Comparison of ENCODE assay signal across 13 mouse cellular contexts in genomic region chr10:117669449-117670090, GRCm38 (mm10). TPM values are rescaled to one million over a fixed set of nuclear protein-coding genes. Genes with fewer than 3 reads are reported as not detected.
A peak's percentile ranks its signal among the peaks of the same experiment; 100 is the strongest.
DNase-seq lines count a peak whose midpoint lies in the region; ATAC-seq lines count a peak whose summit lies in the region.
"Had no signal": no experiment of that assay in that cellular context is flagged by ENCODE, and none has a peak within 500 bp of the region (broad histone marks: within the 10 kb centered on the region; RNA-seq: fewer than 3 reads in every experiment).

No protein-coding gene starts in this region.

- ATAC-seq in hindbrain, embryonic 12.5 days (ENCODE audit: low FRiP score), result 0 out of 2 replicates have a peak, but pooled peaks have one; percentile 32
- no peak for ATAC-seq in lung, embryonic 15.5 days (ENCODE audit: borderline replicate concordance, extremely low read depth, low FRiP score, low TSS enrichment)
- peak; percentile 53; the same call in 1 of the 2 replicates for ATAC-seq in embryonic facial prominence, embryonic 13.5 days (ENCODE audit: insufficient number of reproducible peaks, insufficient read depth, low FRiP score, low TSS enrichment, low read depth)
- ATAC-seq in neural tube, embryonic 12.5 days (ENCODE audit: low FRiP score, low read depth), result 0 out of 2 replicates have a peak, but pooled peaks have one; percentile 21
- ATAC-seq: forebrain, embryonic 16.5 days had no signal

- H3K4me3 ChIP-seq in hindbrain, embryonic 12.5 days, result no peak overlapping the region
- no peak overlapping the region for H3K4me3 ChIP-seq in hindbrain, embryonic 10.5 days
- no peak overlapping the region for H3K4me3 ChIP-seq in lung, embryonic 15.5 days
- H3K4me3 ChIP-seq in embryonic facial prominence, embryonic 13.5 days, result no peak overlapping the region
- H3K4me3 ChIP-seq in neural tube, embryonic 12.5 days, result no peak overlapping the region
- H3K4me3 ChIP-seq: heart, embryonic 13.5 days; myocyte had no signal

- H3K9ac ChIP-seq in hindbrain, embryonic 12.5 days, result no peak overlapping the region
- H3K9ac ChIP-seq in lung, embryonic 15.5 days, result no peak overlapping the region
- H3K9ac ChIP-seq in embryonic facial prominence, embryonic 13.5 days, result no peak overlapping the region
- H3K9ac ChIP-seq in neural tube, embryonic 12.5 days, result no peak overlapping the region
- H3K9ac ChIP-seq: heart, embryonic 13.5 days had no signal

- H3K4me2 ChIP-seq in hindbrain, embryonic 12.5 days (replicated peaks), result no peak overlapping the region
- no peak overlapping the region for H3K4me2 ChIP-seq in lung, embryonic 15.5 days
- H3K4me2 ChIP-seq in embryonic facial prominence, embryonic 13.5 days, result no peak overlapping the region
- no peak overlapping the region for H3K4me2 ChIP-seq in neural tube, embryonic 12.5 days (replicated peaks)
- H3K4me2 ChIP-seq: heart, embryonic 13.5 days had no signal

- H3K36me3 ChIP-seq in hindbrain, embryonic 12.5 days, result no peaks in the 10 kb centered on the region
- no peaks in the 10 kb centered on the region for H3K36me3 ChIP-seq in hindbrain, embryonic 10.5 days
- H3K36me3 ChIP-seq in lung, embryonic 15.5 days, result no peaks in the 10 kb centered on the region
- no peaks in the 10 kb centered on the region for H3K36me3 ChIP-seq in embryonic facial prominence, embryonic 13.5 days
- H3K36me3 ChIP-seq in neural tube, embryonic 12.5 days, result no peaks in the 10 kb centered on the region
- H3K36me3 ChIP-seq: heart, embryonic 13.5 days had no signal

- 66% methylated on average over 10 of the region's 10 CpGs for WGBS in hindbrain, embryonic 12.5 days
- 70% methylated on average over 10 of the region's 10 CpGs for WGBS in hindbrain, embryonic 10.5 days
- 62% methylated on average over 10 of the region's 10 CpGs for WGBS in lung, embryonic 15.5 days
- WGBS in embryonic facial prominence, embryonic 13.5 days, result 41% methylated on average over 10 of the region's 10 CpGs
- WGBS in neural tube, embryonic 12.5 days, result 45% methylated on average over 10 of the region's 10 CpGs

- peaks cover 3% of the 10 kb centered on the region; the same call in 1 of the 2 replicates for H3K4me1 ChIP-seq in hindbrain, embryonic 12.5 days
- peaks cover 6% of the 10 kb centered on the region; the same call in 1 of the 2 replicates for H3K4me1 ChIP-seq in hindbrain, embryonic 10.5 days (replicated peaks)
- H3K4me1 ChIP-seq in lung, embryonic 15.5 days, result peaks cover 16% of the 10 kb centered on the region
- peaks cover 36% of the 10 kb centered on the region for H3K4me1 ChIP-seq in embryonic facial prominence, embryonic 13.5 days
- 0 out of 2 replicates have a peak, but pooled peaks cover 6% of the 10 kb centered on the region for H3K4me1 ChIP-seq in neural tube, embryonic 12.5 days

- H3K9me3 ChIP-seq in hindbrain, embryonic 12.5 days (replicated peaks), result no peaks in the 10 kb centered on the region
- no peaks in the 10 kb centered on the region for H3K9me3 ChIP-seq in hindbrain, embryonic 10.5 days
- no peaks in the 10 kb centered on the region for H3K9me3 ChIP-seq in lung, embryonic 15.5 days
- H3K9me3 ChIP-seq in embryonic facial prominence, embryonic 13.5 days, result no peaks in the 10 kb centered on the region
- H3K9me3 ChIP-seq in neural tube, embryonic 12.5 days, result no peaks in the 10 kb centered on the region
- H3K9me3 ChIP-seq: heart, embryonic 13.5 days had no signal

- H3K27ac ChIP-seq in hindbrain, embryonic 12.5 days, result no peak overlapping the region
- H3K27ac ChIP-seq in hindbrain, embryonic 10.5 days, result no peak overlapping the region
- H3K27ac ChIP-seq in lung, embryonic 15.5 days, result 0 out of 2 replicates have a peak overlapping the region, but pooled peaks have one; percentile 6
- peak overlapping the region; percentile 64 for H3K27ac ChIP-seq in embryonic facial prominence, embryonic 13.5 days
- no peak overlapping the region for H3K27ac ChIP-seq in neural tube, embryonic 12.5 days
- H3K27ac ChIP-seq: heart, embryonic 13.5 days had no signal

- DNase-seq in hindbrain, embryonic 10.5 days (ENCODE audit: low spot score), result no peak
- DNase-seq in lung, adult 18-20 months, result no peak
- DNase-seq in spleen, adult 12 weeks (ENCODE audit: low spot score), result no peak
- DNase-seq in cerebellum, adult 8-10 months, result no peak
- DNase-seq: cerebellum, adult 18-20 months; thymus, postnatal 4 days had no signal

- no peaks in the 10 kb centered on the region for H3K27me3 ChIP-seq in hindbrain, embryonic 12.5 days
- H3K27me3 ChIP-seq in hindbrain, embryonic 10.5 days (ENCODE audit: insufficient read depth, poor library complexity, severe bottlenecking), result no peaks in the 10 kb centered on the region
- H3K27me3 ChIP-seq in lung, embryonic 15.5 days, result no peaks in the 10 kb centered on the region
- no peaks in the 10 kb centered on the region for H3K27me3 ChIP-seq in embryonic facial prominence, embryonic 13.5 days
- no peaks in the 10 kb centered on the region for H3K27me3 ChIP-seq in neural tube, embryonic 12.5 days (replicated peaks)

RNA-seq across cellular contexts. Expression of gene Cpm, which starts 40.3 kb away (rescaled TPM):
- 6.0 and 7.8 TPM in 2 replicates for polyA plus RNA-seq in hindbrain, embryonic 12.5 days (2016; fragmentation: Nextera tagmentation; extraction: Ambion mirVana)
- polyA plus RNA-seq in hindbrain, embryonic 10.5 days (2016; fragmentation: Nextera tagmentation; extraction: Ambion mirVana), result 5.9 and 6.0 TPM in 2 replicates
- polyA plus RNA-seq in lung, embryonic 15.5 days (2015; fragmentation: Nextera tagmentation; extraction: Ambion mirVana), result 41.8 and 49.3 TPM in 2 replicates
- polyA plus RNA-seq in embryonic facial prominence, embryonic 13.5 days (2015; fragmentation: Nextera tagmentation; extraction: Ambion mirVana), result 25.6 and 34.0 TPM in 2 replicates
- polyA plus RNA-seq in neural tube, embryonic 12.5 days (2016; fragmentation: Nextera tagmentation; extraction: Ambion mirVana), result 10.0 and 10.3 TPM in 2 replicates

RNA-seq across cellular contexts. Expression of gene Mdm2, which starts 41.0 kb away (rescaled TPM):
- 69.2 and 77.3 TPM in 2 replicates for polyA plus RNA-seq in hindbrain, embryonic 12.5 days (2016; fragmentation: Nextera tagmentation; extraction: Ambion mirVana)
- polyA plus RNA-seq in hindbrain, embryonic 10.5 days (2016; fragmentation: Nextera tagmentation; extraction: Ambion mirVana), result 63.4 and 67.5 TPM in 2 replicates
- polyA plus RNA-seq in lung, embryonic 15.5 days (2015; fragmentation: Nextera tagmentation; extraction: Ambion mirVana), result 38.5 and 47.7 TPM in 2 replicates
- 49.3 and 50.2 TPM in 2 replicates for polyA plus RNA-seq in embryonic facial prominence, embryonic 13.5 days (2015; fragmentation: Nextera tagmentation; extraction: Ambion mirVana)
- 62.9 and 74.4 TPM in 2 replicates for polyA plus RNA-seq in neural tube, embryonic 12.5 days (2016; fragmentation: Nextera tagmentation; extraction: Ambion mirVana)

Comparison
In these comparisons a context has a peak if more than half of its experiments do, and no peak if none do; other contexts are left out.
1. H3K27ac ChIP-seq: peak in lung, embryonic 15.5 days (single experiment) and embryonic facial prominence, embryonic 13.5 days (single experiment); none in hindbrain, embryonic 12.5 days (single experiment), hindbrain, embryonic 10.5 days (single experiment) and neural tube, embryonic 12.5 days (single experiment).